Mouse (Mus musculus) heart, postnatal 0 days (tissue): ENCODE measurements around the gene Ogdh.

ENCODE experiments used
- CTCF ChIP-seq: IDR thresholded peaks from 2 replicates; pipeline ENCODE4 v1.5.1; 2016; ENCODE audit warnings: antibody characterized with exemption, control low read depth, low read depth
- EP300 ChIP-seq: IDR thresholded peaks from 2 replicates; pipeline ENCODE4 v1.6.1; 2016; ENCODE audit warnings: antibody characterized with exemption, low read depth

- TF ChIP-seq CTCF (no peak), EP300 (no peak)
Observed at GRCm38 (mm10) chr11:6332606-6333005, 41.2 kb downstream of the Ogdh start.
